Mouse (Mus musculus) forebrain, embryonic 10.5 days (tissue): ENCODE data around the gene Pla1a. TPM values are rescaled to one million over a fixed set of nuclear protein-coding genes. Genes with fewer than 3 reads are reported as not detected.
A peak's percentile ranks its signal among the peaks of the same experiment; 100 is the strongest.

Experiments
- DNase-seq: peaks from one replicate; pipeline ENCODE4 v3.0.0-alpha.2; 2017; ENCODE audit warnings: low spot score; ENCODE audit errors: extremely low spot score
- H3K27ac ChIP-seq: fragments of 300-500 bp; sonication (generic); 2 replicates; pipeline ENCODE4 v1.5.1; 2016; ENCODE audit warnings: mild to moderate bottlenecking
- H3K27me3 ChIP-seq: fragments of 300-500 bp; sonication (generic); 2 replicates; pipeline ENCODE4 v1.6.1; 2016; ENCODE audit warnings: mild to moderate bottlenecking; ENCODE audit not compliant: poor library complexity, severe bottlenecking
- H3K36me3 ChIP-seq: fragments of 300-500 bp; sonication (generic); replicated peaks from 2 replicates; pipeline ENCODE4 v1.6.1; 2016; ENCODE audit warnings: mild to moderate bottlenecking, moderate library complexity
- H3K4me1 ChIP-seq: fragments of 300-500 bp; sonication (generic); 2 replicates; pipeline ENCODE4 v1.6.1; 2016
- H3K4me3 ChIP-seq: fragments of 300-500 bp; sonication (generic); 2 replicates; pipeline ENCODE4 v1.5.1; 2016; ENCODE audit warnings: mild to moderate bottlenecking, moderate library complexity
- H3K9me3 ChIP-seq: fragments of 300-500 bp; sonication (generic); 2 replicates; pipeline ENCODE4 v1.6.1; 2016; ENCODE audit warnings: mild to moderate bottlenecking, moderate library complexity
- WGBS: fragments of 180-500 bp; shearing (Covaris S2); methylation state at CpG from one replicate; pipeline ENCODE4 v1.1.7; 2016; 5-methylcytosine and 5-hydroxymethylcytosine counted together
- polyA plus RNA-seq: library from polyadenylated mRNA; unstranded; fragments of >200 nt; fragmentation: Nextera tagmentation; extraction: Ambion mirVana; gene quantifications from 2 replicates; pipeline ENCODE4 v1.2.1, GENCODE M21; 2016

Gene Pla1a
- polyA plus RNA-seq, 1 experiment from 2014 or later = not detected

- Histone ChIP-seq H3K9me3 (no peaks in the 10 kb centered on the region), H3K4me1 (0 out of 2 replicates have a peak, but pooled peaks cover 3% of the 10 kb centered on the region), H3K27ac (no peak overlapping the region), H3K27me3 (no peaks in the 10 kb centered on the region), H3K4me3 (no peak overlapping the region), H3K36me3 (no peaks in the 10 kb centered on the region)
- no peak for DNase-seq
- WGBS = 82% methylated on average over 5 of the region's 5 CpGs
These were observed 26.7 kb downstream of the Pla1a start for GRCm38 (mm10) chr16:38406293-38406692.

GRCm38 (mm10) chr16:38403639-38404038 lies 29.3 kb downstream of the Pla1a start:
- H3K4me3 ChIP-seq = no peak overlapping the region
- H3K36me3 ChIP-seq = no peaks in the 10 kb centered on the region
- H3K4me1 ChIP-seq = peaks cover 19% of the 10 kb centered on the region
- no peak for DNase-seq
- H3K27ac ChIP-seq = no peak overlapping the region
- 92% methylated on average over 7 of the region's 7 CpGs for WGBS
- H3K27me3 ChIP-seq = no peaks in the 10 kb centered on the region
- H3K9me3 ChIP-seq = no peaks in the 10 kb centered on the region

- no peaks in the 10 kb centered on the region for H3K9me3 ChIP-seq
- H3K27ac ChIP-seq = no peak overlapping the region
- DNase-seq = no peak
- H3K4me1 ChIP-seq = peaks cover 17% of the 10 kb centered on the region
- H3K36me3 ChIP-seq = no peaks in the 10 kb centered on the region
- H3K4me3 ChIP-seq = no peak overlapping the region
- H3K27me3 ChIP-seq = no peaks in the 10 kb centered on the region
- WGBS = 79% methylated on average over 6 of the region's 6 CpGs
These were observed 31.5 kb downstream of the Pla1a start for GRCm38 (mm10) chr16:38401468-38401867.

- no peaks in the 10 kb centered on the region for H3K27me3 ChIP-seq
- H3K4me1 ChIP-seq = peaks cover 17% of the 10 kb centered on the region
- DNase-seq = no peak
- no peaks in the 10 kb centered on the region for H3K9me3 ChIP-seq
- peak overlapping the region; percentile 42 for H3K4me3 ChIP-seq
- WGBS = 80% methylated on average over 9 of the region's 9 CpGs
- peak overlapping the region; percentile 83 for H3K27ac ChIP-seq
- no peaks in the 10 kb centered on the region for H3K36me3 ChIP-seq
These were observed 32.5 kb downstream of the Pla1a start for GRCm38 (mm10) chr16:38400311-38400960.

DNA sequence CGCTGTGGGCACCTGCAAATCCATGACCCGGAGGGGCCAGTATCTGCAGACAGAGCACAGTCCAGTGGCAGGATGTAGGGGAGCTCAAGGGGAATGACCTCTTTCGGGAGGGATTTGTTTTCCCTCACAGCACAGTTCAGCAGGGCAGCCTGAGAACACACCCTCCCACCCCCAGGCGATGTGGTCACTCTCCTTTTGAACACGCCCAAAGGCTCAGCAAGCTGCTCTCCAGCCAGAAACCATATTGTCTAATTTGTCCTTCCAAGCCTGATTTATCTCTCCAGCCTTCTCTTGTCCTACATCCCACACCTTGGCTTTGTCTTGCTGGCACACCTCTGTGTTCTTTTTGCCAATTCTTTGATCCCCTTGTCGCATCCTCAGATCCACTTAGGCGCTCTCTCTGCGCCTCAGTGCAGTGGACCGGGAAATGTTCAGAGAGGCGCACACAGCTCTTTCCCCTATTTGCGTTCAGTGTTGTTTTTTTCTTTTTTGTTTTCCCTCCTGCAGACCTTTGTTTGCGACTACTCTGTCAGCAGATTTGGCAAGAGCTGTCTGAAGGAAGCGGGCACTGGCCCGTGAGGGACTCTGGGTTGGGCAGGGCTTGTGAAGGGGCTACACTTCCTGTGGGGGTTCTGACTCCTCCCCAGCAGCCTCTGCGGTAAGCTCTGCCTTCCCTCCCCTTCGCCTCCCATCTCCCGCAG lies 33.3 kb downstream of the Pla1a start:
- peak; percentile 59 for DNase-seq

DNA sequence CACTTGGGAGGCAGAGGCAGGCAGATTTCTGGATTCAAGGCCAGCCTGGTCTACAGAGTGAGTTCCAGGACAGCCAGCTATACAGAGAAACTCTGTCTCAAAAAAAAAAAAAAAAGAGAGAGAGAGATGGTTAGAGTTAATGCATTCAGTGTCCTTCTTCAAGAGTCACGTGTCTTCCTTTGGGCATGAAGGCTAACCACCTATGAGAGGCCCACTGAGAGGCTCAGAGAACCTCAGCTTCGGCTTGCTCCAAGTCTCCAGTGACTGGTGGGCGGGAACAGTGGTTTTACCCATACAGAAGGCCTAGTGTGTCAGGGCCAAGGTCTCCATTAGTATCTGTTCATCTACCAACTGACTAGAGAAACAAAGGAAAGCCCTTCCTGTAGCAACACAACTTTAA lies 33.9 kb downstream of the Pla1a start:
- WGBS = 79% methylated on average over 3 of the region's 3 CpGs
- DNase-seq = no peak

More for the DNA sequence above, 33.3 kb downstream of the Pla1a start:
- H3K9me3 ChIP-seq = no peaks in the 10 kb centered on the region
- 8% methylated on average over 17 of the region's 17 CpGs for WGBS
- peak overlapping the region; percentile 83 for H3K27ac ChIP-seq
- H3K4me1 ChIP-seq = peaks cover 17% of the 10 kb centered on the region
- no peaks in the 10 kb centered on the region for H3K36me3 ChIP-seq
- peak overlapping the region; percentile 42 for H3K4me3 ChIP-seq
- H3K27me3 ChIP-seq = no peaks in the 10 kb centered on the region

DNA sequence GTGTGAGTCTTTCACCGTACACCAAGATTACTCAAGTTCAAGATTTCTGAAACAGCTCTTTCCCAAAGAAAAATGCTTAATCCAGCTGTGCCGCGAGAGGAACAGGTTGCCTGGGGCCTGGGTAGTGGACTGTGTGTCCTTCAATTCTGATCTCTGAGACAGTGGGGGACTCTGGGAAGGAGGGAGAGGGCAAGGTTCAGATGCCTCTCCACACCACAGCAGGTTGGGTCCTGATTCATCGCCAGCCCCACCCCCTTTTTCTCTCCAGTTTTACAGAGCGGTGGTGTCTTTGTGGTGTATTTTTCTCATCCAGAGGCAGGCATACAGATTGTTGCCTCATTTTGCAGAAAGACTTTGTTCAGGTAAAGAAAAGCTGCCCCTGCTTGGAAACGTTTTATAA lies 34.7 kb downstream of the Pla1a start:
- H3K4me1 ChIP-seq = peaks cover 17% of the 10 kb centered on the region
- no peak overlapping the region for H3K4me3 ChIP-seq
- DNase-seq = no peak
- WGBS = 92% methylated on average over 6 of the region's 6 CpGs
- no peak overlapping the region for H3K27ac ChIP-seq
- no peaks in the 10 kb centered on the region for H3K36me3 ChIP-seq
- no peaks in the 10 kb centered on the region for H3K9me3 ChIP-seq
- no peaks in the 10 kb centered on the region for H3K27me3 ChIP-seq

More for the DNA sequence above, 33.9 kb downstream of the Pla1a start:
- Histone ChIP-seq H3K27ac (peak overlapping the region; percentile 83), H3K36me3 (no peaks in the 10 kb centered on the region), H3K4me1 (peaks cover 17% of the 10 kb centered on the region), H3K9me3 (no peaks in the 10 kb centered on the region), H3K4me3 (peak overlapping the region; percentile 42), H3K27me3 (no peaks in the 10 kb centered on the region)

- Histone ChIP-seq H3K9me3 (no peaks in the 10 kb centered on the region), H3K27me3 (no peaks in the 10 kb centered on the region), H3K4me3 (no peak overlapping the region), H3K27ac (no peak overlapping the region), H3K36me3 (no peaks in the 10 kb centered on the region), H3K4me1 (peaks cover 17% of the 10 kb centered on the region)
- WGBS = 91% methylated on average over 13 of the region's 13 CpGs
- no peak for DNase-seq
These were observed 36.8 kb downstream of the Pla1a start for GRCm38 (mm10) chr16:38396155-38396554.

DNA sequence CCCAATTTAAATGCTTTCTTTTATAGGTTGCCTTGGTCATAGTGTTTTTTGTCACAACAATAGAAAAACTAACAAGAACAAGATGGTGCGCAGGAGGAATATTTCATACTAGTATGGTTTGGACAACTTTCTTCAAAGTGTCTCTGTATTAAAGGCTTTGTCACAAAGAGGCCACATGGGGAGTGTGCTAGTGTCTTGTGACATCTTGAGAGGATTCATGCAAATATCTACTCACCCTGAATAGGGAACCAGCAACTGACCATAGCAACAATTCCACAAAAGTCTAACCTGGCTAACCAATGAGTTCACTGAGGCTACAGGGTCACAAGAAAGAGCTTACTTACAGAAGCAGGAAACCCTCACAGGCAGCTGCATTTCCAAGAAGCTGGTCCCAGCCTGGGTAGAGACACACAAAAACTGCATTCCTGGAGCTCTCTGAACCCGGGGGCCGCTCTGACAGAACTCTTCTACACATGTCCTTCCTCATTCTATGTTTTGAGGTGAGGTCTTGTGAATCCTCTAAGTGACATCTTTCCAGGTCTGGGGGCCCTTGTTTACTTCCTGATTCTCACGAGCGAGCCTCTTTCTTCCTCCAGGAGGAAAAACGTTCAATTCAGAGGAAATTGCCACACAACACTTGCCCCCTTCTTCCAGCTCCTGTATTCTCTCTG lies 37.8 kb downstream of the Pla1a start:
- Histone ChIP-seq H3K9me3 (no peaks in the 10 kb centered on the region), H3K27ac (no peak overlapping the region), H3K36me3 (no peaks in the 10 kb centered on the region), H3K27me3 (no peaks in the 10 kb centered on the region), H3K4me3 (no peak overlapping the region), H3K4me1 (peaks cover 12% of the 10 kb centered on the region)
- WGBS = 75% methylated on average over 6 of the region's 6 CpGs
- DNase-seq = no peak

- Histone ChIP-seq H3K36me3 (no peaks in the 10 kb centered on the region), H3K9me3 (no peaks in the 10 kb centered on the region), H3K27me3 (no peaks in the 10 kb centered on the region)
These were observed 38.7 kb downstream of the Pla1a start for GRCm38 (mm10) chr16:38394191-38394618.

GRCm38 (mm10) chr16:38392126-38392894 lies 40.6 kb downstream of the Pla1a start:
- Histone ChIP-seq H3K9me3 (no peaks in the 10 kb centered on the region), H3K27me3 (no peaks in the 10 kb centered on the region), H3K4me1 (no peaks in the 10 kb centered on the region), H3K27ac (no peak overlapping the region), H3K4me3 (no peak overlapping the region), H3K36me3 (no peaks in the 10 kb centered on the region)
- DNase-seq = no peak
- 86% methylated on average over 23 of the region's 23 CpGs for WGBS

More at GRCm38 (mm10) chr16:38394191-38394618, 38.7 kb downstream of the Pla1a start:
- Histone ChIP-seq H3K4me1 (peaks cover 2% of the 10 kb centered on the region), H3K27ac (no peak overlapping the region), H3K4me3 (no peak overlapping the region)
- 91% methylated on average over 8 of the region's 8 CpGs for WGBS
- no peak for DNase-seq

DNA sequence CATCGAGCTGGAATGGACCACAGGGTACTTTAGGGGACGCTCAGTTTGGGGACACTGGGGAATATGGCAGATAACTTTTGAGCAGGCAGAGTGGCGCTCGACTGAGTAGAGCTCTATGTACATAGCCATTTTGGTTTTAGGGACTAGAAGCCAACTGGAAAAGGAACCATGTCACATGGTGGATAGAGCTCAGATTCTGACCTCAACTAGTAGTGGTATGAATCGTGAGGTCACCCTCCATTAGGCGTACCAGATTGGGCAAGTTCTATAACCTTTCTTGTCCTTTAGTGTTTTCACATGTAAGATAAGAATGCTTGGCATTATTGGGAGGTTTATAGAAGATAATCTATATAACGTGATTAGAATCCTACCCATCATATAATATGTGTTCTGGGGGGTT lies 42.6 kb downstream of the Pla1a start:
- Histone ChIP-seq H3K36me3 (no peaks in the 10 kb centered on the region), H3K9me3 (no peaks in the 10 kb centered on the region), H3K4me1 (no peaks in the 10 kb centered on the region), H3K27ac (no peak overlapping the region), H3K4me3 (no peak overlapping the region), H3K27me3 (no peaks in the 10 kb centered on the region)
- WGBS = 91% methylated on average over 7 of the region's 7 CpGs
- no peak for DNase-seq
